Mouse (Mus musculus): ENCODE results near the gene I830077J02Rik.

- no peak for TF ChIP-seq POLR2A (IDR thresholded peaks at IDR 0.05; ENCODE audit: control insufficient read depth, low read depth, low read length)
- TF ChIP-seq CTCF (IDR thresholded peaks at IDR 0.05; ENCODE audit: control insufficient read depth, insufficient read depth, insufficient replicate concordance, low read depth, low read length), result no peak
Observed at GRCm38 (mm10) chr3:105877919-105878318, 54.5 kb downstream of the I830077J02Rik start.
